Mouse (Mus musculus): Measurements from ENCODE around the gene Lrcol1. TPM values are rescaled to one million over a fixed set of nuclear protein-coding genes. Genes with fewer than 3 reads are reported as not detected.

Lrcol1 gene
- polyA plus RNA-seq (2015; fragmentation: Nextera tagmentation; extraction: Ambion mirVana) = not detected in 2 replicates

GRCm38 (mm10) chr5:110344524-110344923, at the start of gene Lrcol1:
Lrcol1 (plus strand) TSS chr5:110344730.

GRCm38 (mm10) chr5:110342648-110343284, 1.8 kb upstream of the Lrcol1 start, which contains the start of gene P2rx2:
P2rx2 (minus strand) TSS chr5:110343212.

Other genes starting within 250 kb of the Lrcol1 start
- 0.36 and 0.49 TPM in 2 replicates for gene Plcxd1, start 244.8 kb upstream of the Lrcol1 start, polyA plus RNA-seq (2015; fragmentation: Nextera tagmentation; extraction: Ambion mirVana)
- gene Gtpbp6, start 236.5 kb upstream of the Lrcol1 start, polyA plus RNA-seq (2015; fragmentation: Nextera tagmentation; extraction: Ambion mirVana) = 13.4 and 17.1 TPM in 2 replicates
- 2.4 and 3.0 TPM in 2 replicates for gene Zfp605, start 234.6 kb upstream of the Lrcol1 start, polyA plus RNA-seq (2015; fragmentation: Nextera tagmentation; extraction: Ambion mirVana)
- gene Chfr, start 208.9 kb upstream of the Lrcol1 start, polyA plus RNA-seq (2015; fragmentation: Nextera tagmentation; extraction: Ambion mirVana) = 26.3 and 26.4 TPM in 2 replicates
- 7.4 TPM in 2 replicates for gene Golga3, start 168.0 kb upstream of the Lrcol1 start, polyA plus RNA-seq (2015; fragmentation: Nextera tagmentation; extraction: Ambion mirVana)
- 16.2 and 18.0 TPM in 2 replicates for gene Ankle2, start 113.7 kb upstream of the Lrcol1 start, polyA plus RNA-seq (2015; fragmentation: Nextera tagmentation; extraction: Ambion mirVana)
- 33.9 and 34.5 TPM in 2 replicates for gene Pgam5, start 74.8 kb upstream of the Lrcol1 start, polyA plus RNA-seq (2015; fragmentation: Nextera tagmentation; extraction: Ambion mirVana)
- 12.9 and 13.6 TPM in 2 replicates for gene Pxmp2, start 58.5 kb upstream of the Lrcol1 start, polyA plus RNA-seq (2015; fragmentation: Nextera tagmentation; extraction: Ambion mirVana)
- gene Pole, start 58.4 kb upstream of the Lrcol1 start, polyA plus RNA-seq (2015; fragmentation: Nextera tagmentation; extraction: Ambion mirVana) = 18.9 and 20.6 TPM in 2 replicates
- 0.22 and 0.34 TPM in 2 replicates for gene P2rx2, start 1.5 kb upstream of the Lrcol1 start, polyA plus RNA-seq (2015; fragmentation: Nextera tagmentation; extraction: Ambion mirVana)
- 6.9 and 7.5 TPM in 2 replicates for gene Fbrsl1, start 103.8 kb downstream of the Lrcol1 start, polyA plus RNA-seq (2015; fragmentation: Nextera tagmentation; extraction: Ambion mirVana)
- 0.18 and 0.57 TPM in 2 replicates for gene Galnt9, start 199.6 kb downstream of the Lrcol1 start, polyA plus RNA-seq (2015; fragmentation: Nextera tagmentation; extraction: Ambion mirVana)

Data from spleen, postnatal 0 days (tissue).